Mouse (Mus musculus) R1 (cell line): ENCODE results near the gene Tmprss4.
A peak's percentile ranks its signal among the peaks of the same experiment; 100 is the strongest.

ENCODE experiments used
- DNase-seq: peaks from one replicate; pipeline ENCODE4 v3.0.0-alpha.2; 2018; ENCODE audit warnings: low read depth, low spot score

Tmprss4 gene

GRCm38 (mm10) chr9:45138191-45139032, 65.5 kb downstream of the Tmprss4 start, which contains the start of gene Scn4b:
TSS of gene Scn4b (plus strand) at chr9:45138395.
- DNase-seq: peak; percentile 53

GRCm38 (mm10) chr9:45136442-45137169, 67.3 kb downstream of the Tmprss4 start:
- DNase-seq: no peak

- DNase-seq: peak; percentile 58
Measured at GRCm38 (mm10) chr9:45133484-45134310, 70.2 kb downstream of the Tmprss4 start.

GRCm38 (mm10) chr9:45130119-45130518, 73.8 kb downstream of the Tmprss4 start:
- no peak for DNase-seq

GRCm38 (mm10) chr9:45126941-45127340, 77.0 kb downstream of the Tmprss4 start:
- no peak for DNase-seq

GRCm38 (mm10) chr9:45125211-45125610, 78.7 kb downstream of the Tmprss4 start:
- peak; percentile 86 for DNase-seq
